Mouse (Mus musculus) stomach, embryonic 14.5 days (tissue): ENCODE measurements around the gene Gm20388. TPM values are rescaled to one million over a fixed set of nuclear protein-coding genes. Genes with fewer than 3 reads are reported as not detected.

Experiments
- ATAC-seq: fragments of 200-750 bp; cut with Nextera tagmentation; 2 replicates; pipeline ENCODE4 v1.8.0; 2017; ENCODE audit warnings: low read depth, moderate TSS enrichment; ENCODE audit not compliant: insufficient number of reproducible peaks, insufficient read depth, low FRiP score
- H3K27ac ChIP-seq: fragments of 300-500 bp; sonication (generic); 2 replicates; pipeline ENCODE4 v1.5.1; 2014; ENCODE audit warnings: mild to moderate bottlenecking, low read length, moderate library complexity, mixed read lengths
- H3K27me3 ChIP-seq: fragments of 300-500 bp; sonication (generic); 2 replicates; pipeline ENCODE4 v1.6.1; 2014; ENCODE audit warnings: low read length, control low read depth, mixed read lengths; ENCODE audit not compliant: control insufficient read depth, insufficient read depth
- H3K36me3 ChIP-seq: fragments of 300-500 bp; sonication (generic); 2 replicates; pipeline ENCODE4 v1.6.1; 2014; ENCODE audit warnings: mild to moderate bottlenecking, control low read depth, low read length, moderate library complexity, mixed read lengths; ENCODE audit not compliant: control insufficient read depth, insufficient read depth
- H3K4me1 ChIP-seq: fragments of 300-500 bp; sonication (generic); 2 replicates; pipeline ENCODE4 v1.6.1; 2014; ENCODE audit warnings: low read length, control low read depth, mixed read lengths; ENCODE audit not compliant: control insufficient read depth, insufficient read depth
- H3K4me2 ChIP-seq: fragments of 300-500 bp; sonication (generic); replicated peaks from 2 replicates; pipeline ENCODE4 v1.6.1; 2014; ENCODE audit warnings: low read depth, low read length, control low read depth
- H3K4me3 ChIP-seq: fragments of 300-500 bp; sonication (generic); 2 replicates; pipeline ENCODE4 v1.5.1; 2014; ENCODE audit warnings: low read depth, low read length, control low read depth
- H3K9ac ChIP-seq: fragments of 300-500 bp; sonication (generic); replicated peaks from 2 replicates; pipeline ENCODE4 v1.6.1; 2014; ENCODE audit warnings: low read depth, mild to moderate bottlenecking, control low read depth, low read length, moderate library complexity, mixed read lengths
- H3K9me3 ChIP-seq: fragments of 300-500 bp; sonication (generic); 2 replicates; pipeline ENCODE4 v1.6.1; 2016; ENCODE audit warnings: low read depth, low read length, control low read depth; ENCODE audit not compliant: control insufficient read depth
- WGBS: fragments of 180-500 bp; shearing (Covaris S2); extraction: QIAGEN DNeasy Blood & Tissue Kit; methylation state at CpG from one replicate; pipeline ENCODE4 v1.1.7; 2014; 5-methylcytosine and 5-hydroxymethylcytosine counted together
- polyA plus RNA-seq: library from polyadenylated mRNA; unstranded; fragments of >200 nt; fragmentation: Nextera tagmentation; extraction: Ambion mirVana; gene quantifications from 2 replicates; pipeline ENCODE4 v1.2.1, GENCODE M21; 2014

The Gm20388 gene
- polyA plus RNA-seq, 1 experiment from 2014 or later: 11.4 TPM

GRCm38 (mm10) chr8:120244553-120244952, 333.9 kb downstream of the Gm20388 start:
- H3K4me2 ChIP-seq: no peak overlapping the region
- H3K36me3 ChIP-seq: no peaks in the 10 kb centered on the region; the same call in 1 of the 2 replicates
- H3K27me3 ChIP-seq: no peaks in the 10 kb centered on the region
- H3K4me1 ChIP-seq: peaks cover 5% of the 10 kb centered on the region; the same call in 1 of the 2 replicates
- no peaks in the 10 kb centered on the region for H3K9me3 ChIP-seq
- no peak for ATAC-seq
- WGBS: 88% methylated on average over 10 of the region's 10 CpGs
- H3K9ac ChIP-seq: no peak overlapping the region
- H3K4me3 ChIP-seq: no peak overlapping the region
- no peak overlapping the region for H3K27ac ChIP-seq

- WGBS: 69% methylated on average over 5 of the region's 5 CpGs
- no peak overlapping the region for H3K27ac ChIP-seq
- no peaks in the 10 kb centered on the region for H3K27me3 ChIP-seq
- H3K4me2 ChIP-seq: no peak overlapping the region
- H3K36me3 ChIP-seq: no peaks in the 10 kb centered on the region
- no peaks in the 10 kb centered on the region for H3K9me3 ChIP-seq
- ATAC-seq: no peak
- H3K4me3 ChIP-seq: no peak overlapping the region
- no peak overlapping the region for H3K9ac ChIP-seq
- H3K4me1 ChIP-seq: peaks cover 27% of the 10 kb centered on the region; the same call in 1 of the 2 replicates
These were observed 337.0 kb downstream of the Gm20388 start for GRCm38 (mm10) chr8:120247618-120248017.

- WGBS: 79% methylated on average over 7 of the region's 7 CpGs
- no peak overlapping the region for H3K27ac ChIP-seq
- no peak for ATAC-seq
These were observed 337.4 kb downstream of the Gm20388 start for GRCm38 (mm10) chr8:120248031-120248430.

GRCm38 (mm10) chr8:120248451-120248850, 337.8 kb downstream of the Gm20388 start:
- ATAC-seq: no peak
- no peaks in the 10 kb centered on the region for H3K36me3 ChIP-seq
- H3K4me2 ChIP-seq: no peak overlapping the region
- H3K27ac ChIP-seq: no peak overlapping the region
- H3K4me1 ChIP-seq: peaks cover 27% of the 10 kb centered on the region
- H3K27me3 ChIP-seq: no peaks in the 10 kb centered on the region
- no peaks in the 10 kb centered on the region for H3K9me3 ChIP-seq
- 92% methylated on average over 4 of the region's 4 CpGs for WGBS
- H3K9ac ChIP-seq: no peak overlapping the region
- H3K4me3 ChIP-seq: no peak overlapping the region

More at GRCm38 (mm10) chr8:120248031-120248430, 337.4 kb downstream of the Gm20388 start:
- Histone ChIP-seq H3K9me3 (no peaks in the 10 kb centered on the region), H3K4me2 (no peak overlapping the region), H3K9ac (no peak overlapping the region), H3K4me3 (no peak overlapping the region), H3K4me1 (peaks cover 27% of the 10 kb centered on the region; the same call in 1 of the 2 replicates), H3K27me3 (no peaks in the 10 kb centered on the region), H3K36me3 (no peaks in the 10 kb centered on the region)

- no peaks in the 10 kb centered on the region for H3K27me3 ChIP-seq
- 55% methylated on average over 9 of the region's 9 CpGs for WGBS
- H3K4me1 ChIP-seq: peaks cover 27% of the 10 kb centered on the region
These were observed 339.2 kb downstream of the Gm20388 start for GRCm38 (mm10) chr8:120249800-120250336.

GRCm38 (mm10) chr8:120250750-120251410, 340.2 kb downstream of the Gm20388 start:
- no peak overlapping the region for H3K9ac ChIP-seq
- peaks cover 36% of the 10 kb centered on the region for H3K4me1 ChIP-seq
- no peak overlapping the region for H3K4me3 ChIP-seq
- no peaks in the 10 kb centered on the region for H3K27me3 ChIP-seq
- H3K9me3 ChIP-seq: no peaks in the 10 kb centered on the region
- H3K36me3 ChIP-seq: no peaks in the 10 kb centered on the region
- 63% methylated on average over 16 of the region's 16 CpGs for WGBS
- no peak for ATAC-seq
- no peak overlapping the region for H3K4me2 ChIP-seq
- peak overlapping the region; percentile 49 for H3K27ac ChIP-seq

More at GRCm38 (mm10) chr8:120249800-120250336, 339.2 kb downstream of the Gm20388 start:
- Histone ChIP-seq H3K9ac (no peak overlapping the region), H3K27ac (0 out of 2 replicates have a peak overlapping the region, but pooled peaks have one; percentile 3), H3K4me2 (no peak overlapping the region), H3K36me3 (no peaks in the 10 kb centered on the region), H3K4me3 (no peak overlapping the region), H3K9me3 (no peaks in the 10 kb centered on the region)
- no peak for ATAC-seq

GRCm38 (mm10) chr8:120251411-120252035, 340.9 kb downstream of the Gm20388 start:
- H3K9ac ChIP-seq: no peak overlapping the region
- H3K36me3 ChIP-seq: no peaks in the 10 kb centered on the region
- H3K4me2 ChIP-seq: no peak overlapping the region; the same call in 1 of the 2 replicates
- H3K27me3 ChIP-seq: no peaks in the 10 kb centered on the region
- no peaks in the 10 kb centered on the region for H3K9me3 ChIP-seq
- H3K4me3 ChIP-seq: no peak overlapping the region
- 45% methylated on average over 9 of the region's 9 CpGs for WGBS
- peak overlapping the region; percentile 49 for H3K27ac ChIP-seq
- ATAC-seq: peak; percentile 14; the same call in 1 of the 2 replicates
- H3K4me1 ChIP-seq: peaks cover 38% of the 10 kb centered on the region

GRCm38 (mm10) chr8:120253626-120254025, 343.0 kb downstream of the Gm20388 start:
- 85% methylated on average over 8 of the region's 8 CpGs for WGBS
- no peak overlapping the region for H3K4me3 ChIP-seq
- H3K9me3 ChIP-seq: no peaks in the 10 kb centered on the region
- H3K27me3 ChIP-seq: no peaks in the 10 kb centered on the region
- H3K27ac ChIP-seq: no peak overlapping the region
- H3K9ac ChIP-seq: no peak overlapping the region
- no peak for ATAC-seq
- no peak overlapping the region for H3K4me2 ChIP-seq
- H3K36me3 ChIP-seq: no peaks in the 10 kb centered on the region
- peaks cover 46% of the 10 kb centered on the region for H3K4me1 ChIP-seq
